Mouse (Mus musculus): Measurements from ENCODE around the gene Cdh3.
A peak's percentile ranks its signal among the peaks of the same experiment; 100 is the strongest.

Gene Cdh3

DNA sequence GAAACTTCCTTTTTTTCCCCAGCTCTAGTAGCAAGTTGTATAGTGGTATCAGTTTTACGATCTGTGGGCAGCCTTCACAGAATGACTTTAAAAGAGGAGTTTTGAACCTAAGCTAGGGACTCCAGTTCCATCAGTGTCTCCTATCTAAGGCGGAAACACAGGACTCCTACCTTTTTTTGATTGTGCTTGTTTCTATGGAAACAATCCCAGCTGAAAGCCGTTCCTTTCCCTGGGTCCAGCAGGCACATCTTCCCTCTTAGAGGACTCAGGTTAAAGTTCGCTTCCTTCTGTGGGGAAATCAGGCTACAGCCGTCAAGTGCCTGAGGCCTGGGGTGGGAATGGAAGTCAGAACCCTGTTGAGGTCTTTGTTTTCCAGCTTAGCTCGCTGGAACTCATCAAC is 16.0 kb downstream of the Cdh3 start:
- DNase-seq (ENCODE audit: extremely low read depth, insufficient read length, low spot score) = no peak

DNA sequence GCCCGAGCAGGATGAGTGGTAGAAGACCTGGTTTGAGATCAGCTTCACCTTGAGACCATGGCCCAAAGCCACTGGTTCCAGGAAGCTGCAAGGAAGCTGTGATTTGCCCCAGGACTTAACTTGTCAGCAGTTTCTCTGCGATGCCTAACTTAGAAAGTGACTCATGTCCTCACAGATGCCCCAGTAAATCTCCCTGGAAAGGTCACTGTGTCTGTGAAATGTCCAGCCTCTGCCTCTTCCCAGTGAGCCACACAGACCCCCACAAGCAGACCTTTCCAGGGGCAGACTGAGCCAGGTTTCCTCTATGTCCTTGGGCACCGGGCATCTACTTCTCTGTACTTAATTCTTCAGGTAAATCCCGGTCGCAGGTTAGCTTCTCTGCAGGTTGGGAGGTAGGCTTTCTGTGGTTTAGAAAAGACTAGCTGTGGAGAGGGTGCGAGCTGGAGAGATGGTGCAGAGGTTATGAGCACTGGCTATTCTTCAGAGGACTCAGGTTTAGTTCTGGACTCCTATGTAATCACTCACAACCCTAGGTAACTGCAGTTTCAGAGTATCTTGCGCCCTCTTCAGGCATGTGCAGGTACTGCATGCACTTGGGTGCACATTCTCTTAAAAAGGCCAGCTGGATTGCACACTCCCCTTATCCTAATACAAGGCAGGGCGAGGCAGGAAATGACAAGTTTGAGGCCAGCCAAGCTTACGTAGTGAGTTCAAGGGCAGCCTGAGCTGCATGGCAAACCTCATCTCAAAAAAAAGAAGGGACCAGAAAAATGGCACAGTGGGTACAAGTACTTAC is 16.7 kb downstream of the Cdh3 start:
- no peak for DNase-seq (ENCODE audit: extremely low read depth, insufficient read length, low spot score)

DNA sequence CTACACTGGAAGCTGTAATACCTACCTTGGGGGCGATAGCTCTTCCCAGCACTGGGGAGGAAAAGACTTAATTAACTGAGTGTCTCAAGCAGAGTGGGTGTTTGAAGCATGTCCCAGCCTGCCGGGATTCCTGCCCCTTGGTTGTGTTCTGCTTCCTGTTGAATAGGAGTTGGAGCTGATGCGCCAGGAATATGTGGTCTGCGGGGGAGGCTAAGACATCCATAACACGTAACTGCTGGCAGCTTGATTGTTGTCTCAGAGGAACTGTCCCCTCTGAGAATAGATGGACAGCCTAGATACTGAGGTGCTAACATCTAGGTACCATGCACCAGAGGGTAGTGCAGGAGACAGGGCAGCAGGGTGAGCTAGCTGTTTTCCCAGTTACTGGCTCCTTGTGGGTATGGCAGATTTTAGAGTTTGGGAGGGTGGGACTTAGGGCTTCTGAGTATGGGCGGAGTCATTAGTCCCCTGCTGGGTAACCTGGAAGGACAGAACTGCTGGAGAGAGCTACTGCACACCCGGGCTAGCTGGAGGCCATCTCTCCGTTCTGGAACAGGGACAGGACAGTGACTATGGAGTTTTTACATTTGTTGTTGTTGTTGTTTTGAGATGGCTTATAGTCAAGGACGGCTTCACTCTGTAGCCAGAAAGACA is 18.0 kb downstream of the Cdh3 start:
- DNase-seq (ENCODE audit: extremely low read depth, insufficient read length, low spot score) = no peak

DNA sequence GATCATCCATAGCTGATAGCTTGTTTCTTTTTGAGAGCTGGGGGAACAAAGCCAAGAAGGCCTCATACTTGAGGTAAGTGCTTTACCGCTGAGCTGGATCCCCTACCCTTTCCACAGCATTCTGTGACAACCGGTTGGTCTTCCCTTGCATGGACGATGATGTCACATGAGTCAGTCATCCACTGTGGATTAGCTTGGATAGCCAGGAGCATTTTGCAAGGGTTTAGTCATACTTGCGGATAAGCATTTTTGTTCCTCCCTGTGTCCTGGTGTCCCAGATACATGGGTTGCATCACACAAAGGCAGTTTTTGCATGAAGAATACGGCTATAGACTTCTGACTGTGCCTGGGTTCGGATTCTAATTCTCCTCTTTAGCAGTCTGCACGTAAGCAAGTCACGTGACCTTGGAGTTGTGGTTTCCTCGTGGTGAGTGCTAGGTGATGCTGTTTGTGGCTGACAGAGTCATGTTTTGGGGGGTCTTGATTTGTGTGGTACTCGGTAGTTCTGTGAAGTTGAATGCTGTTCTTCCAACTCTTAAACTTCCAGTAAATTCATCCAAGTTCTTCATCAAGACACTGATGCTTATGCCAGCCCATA is 19.3 kb downstream of the Cdh3 start:
- peak; percentile 84 for DNase-seq (ENCODE audit: extremely low read depth, insufficient read length, low spot score)

DNA sequence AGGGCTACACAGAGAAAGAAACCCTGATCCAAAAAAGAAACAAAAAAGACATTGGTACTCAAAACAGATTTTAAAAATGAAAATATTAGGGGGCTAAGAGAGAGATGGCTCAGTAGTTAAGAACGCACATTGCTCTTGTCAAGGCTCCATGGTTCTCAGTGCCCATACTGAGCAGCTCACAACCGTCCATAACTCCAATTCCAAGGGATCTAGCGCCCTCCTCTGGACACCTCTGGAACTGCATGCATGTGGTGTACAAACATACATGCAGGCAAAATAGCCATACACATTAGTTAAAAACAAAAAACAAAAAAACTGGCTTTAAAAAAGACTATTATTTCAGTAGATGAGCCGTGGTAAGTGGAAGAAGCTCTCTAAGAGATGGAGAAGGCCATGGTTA is 19.9 kb downstream of the Cdh3 start:
- DNase-seq (ENCODE audit: extremely low read depth, insufficient read length, low spot score) = no peak

DNA sequence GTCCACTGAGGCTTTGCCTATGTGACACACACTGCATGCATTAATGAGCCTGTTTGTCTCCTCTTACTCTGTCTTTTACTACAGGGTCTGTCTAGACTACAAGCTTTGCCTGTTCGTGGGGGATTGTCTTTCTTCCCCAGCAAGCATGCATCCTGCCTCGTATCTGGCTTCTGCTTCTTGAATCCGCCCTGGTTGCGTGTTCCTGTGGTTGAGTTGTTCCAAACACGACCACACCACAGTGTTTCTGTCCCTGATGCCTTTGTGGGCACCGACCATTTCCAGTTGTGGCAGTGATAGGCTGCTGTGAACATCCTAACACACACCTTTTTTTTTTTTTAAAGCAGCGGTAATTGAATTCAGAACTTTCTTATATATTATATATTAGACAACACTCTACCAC is 23.0 kb downstream of the Cdh3 start:
- DNase-seq (ENCODE audit: extremely low read depth, insufficient read length, low spot score) = no peak

DNA sequence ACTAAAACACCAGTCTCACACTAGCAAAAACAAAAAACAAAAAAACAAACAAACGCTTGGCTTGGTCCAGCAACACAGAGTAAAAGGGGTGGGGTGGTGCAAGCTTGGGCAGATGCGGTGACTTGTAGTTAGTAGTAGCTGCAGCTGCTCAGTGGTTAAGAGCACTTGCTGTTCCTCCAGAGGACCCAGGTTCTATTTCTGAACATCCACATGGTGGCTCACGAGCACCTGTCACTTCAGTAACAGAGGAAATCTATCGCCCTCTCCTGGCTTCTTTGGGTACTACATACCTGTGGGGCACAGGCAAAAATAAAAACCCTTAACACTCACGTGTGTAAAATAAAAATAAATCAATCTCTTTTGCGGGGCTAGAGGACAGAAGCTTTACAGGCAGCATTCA is 23.8 kb downstream of the Cdh3 start:
- peak; percentile 58 for DNase-seq (ENCODE audit: extremely low read depth, insufficient read length, low spot score)

DNA sequence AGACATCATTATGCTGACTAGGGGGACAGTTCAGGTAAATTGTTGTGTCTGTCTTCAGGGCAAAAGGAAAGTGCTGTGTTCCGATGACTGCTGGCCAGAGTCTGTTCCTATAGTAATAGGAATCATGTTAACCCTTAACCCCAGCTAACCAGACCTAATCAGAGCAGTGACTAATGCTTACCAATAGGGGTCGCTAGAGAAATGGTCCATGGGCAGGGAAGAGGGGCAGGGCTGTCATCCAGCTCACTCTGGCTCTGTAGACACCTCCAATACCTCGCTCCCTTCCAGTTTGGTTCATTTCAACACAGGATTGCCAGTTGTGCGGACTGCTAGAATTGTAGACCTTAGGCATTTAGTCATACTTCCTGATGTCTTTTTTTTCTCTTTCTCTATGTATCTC is 24.8 kb downstream of the Cdh3 start:
- no peak for DNase-seq (ENCODE audit: extremely low read depth, insufficient read length, low spot score)

DNA sequence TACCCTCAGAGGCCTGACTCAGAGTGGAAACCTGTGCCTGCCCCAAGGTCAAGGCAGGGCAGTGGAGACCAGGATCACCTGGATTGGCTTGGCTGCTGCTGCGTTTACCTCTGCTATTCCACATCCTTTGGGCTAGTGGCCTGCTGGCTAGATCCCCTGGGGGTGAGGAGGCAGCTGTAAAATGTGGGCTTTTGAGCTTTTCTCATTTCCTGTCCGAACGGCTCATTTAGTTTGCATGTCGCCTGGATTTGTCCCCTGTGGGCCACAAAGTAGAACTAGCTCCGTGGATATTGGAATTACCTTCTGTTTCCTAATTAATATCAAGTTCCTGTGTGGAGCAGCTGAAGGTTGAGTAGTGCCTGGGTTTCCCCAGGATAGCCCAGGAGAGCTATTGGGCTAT is 28.5 kb downstream of the Cdh3 start:
- DNase-seq (ENCODE audit: extremely low read depth, insufficient read length, low spot score) = no peak

DNA sequence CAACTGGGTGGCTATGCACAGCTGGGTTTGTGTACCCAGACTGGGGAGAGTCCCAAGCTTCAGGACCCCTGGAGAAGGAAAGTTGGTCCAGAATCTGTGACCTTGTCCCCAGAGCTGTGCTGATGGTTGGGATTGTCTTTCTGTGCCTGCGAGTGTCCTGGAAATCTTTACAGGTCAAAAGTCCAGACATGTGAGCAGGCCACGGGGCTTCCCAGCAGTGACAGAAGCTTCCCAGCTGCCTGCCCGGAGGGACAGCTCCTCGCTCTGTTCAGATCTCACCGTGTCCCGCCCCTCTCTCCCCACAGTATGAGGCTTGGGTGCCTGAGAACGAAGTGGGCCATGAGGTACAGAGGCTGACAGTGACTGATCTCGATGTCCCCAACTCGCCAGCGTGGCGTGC is 30.3 kb downstream of the Cdh3 start:
- no peak for DNase-seq (ENCODE audit: extremely low read depth, insufficient read length, low spot score)

DNA sequence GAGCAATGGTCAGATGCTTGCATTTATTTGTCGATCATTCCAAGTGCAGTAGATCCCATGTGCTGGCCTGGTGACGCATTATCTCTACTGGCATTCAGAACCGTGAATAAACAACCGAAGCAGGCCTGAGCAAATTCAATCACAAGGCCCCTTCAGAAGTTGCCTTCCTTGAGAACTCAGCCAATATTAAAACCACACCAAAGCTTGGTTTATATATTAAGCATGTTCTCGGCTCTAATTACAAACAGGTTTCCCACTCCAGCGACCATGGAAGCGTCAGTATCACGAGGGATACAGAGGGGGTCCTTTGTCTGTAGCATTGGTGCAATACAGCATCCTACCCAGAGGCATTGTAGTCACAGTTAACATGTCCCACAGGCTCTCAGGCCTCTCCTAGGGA is 32.4 kb downstream of the Cdh3 start:
- no peak for DNase-seq (ENCODE audit: extremely low read depth, insufficient read length, low spot score)

DNA sequence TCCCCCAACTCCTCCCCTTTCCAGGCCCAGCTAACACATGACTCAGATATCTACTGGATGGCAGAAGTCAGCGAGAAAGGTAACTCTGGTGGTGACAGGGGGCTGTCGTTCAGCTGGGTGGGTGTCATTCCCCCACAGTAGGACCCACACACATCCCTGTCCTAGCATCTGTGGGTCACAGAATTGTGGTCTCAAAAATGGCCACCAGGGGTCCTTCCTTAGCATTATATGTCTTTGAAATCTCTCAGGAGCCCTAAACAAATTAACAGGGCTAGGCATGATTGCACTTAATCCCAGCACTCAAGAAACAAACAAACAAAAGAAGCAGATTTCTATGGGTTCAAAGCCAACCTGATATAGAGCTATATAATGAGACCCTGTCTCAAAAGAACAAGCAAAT is 34.5 kb downstream of the Cdh3 start:
- DNase-seq (ENCODE audit: extremely low read depth, insufficient read length, low spot score) = no peak

DNA sequence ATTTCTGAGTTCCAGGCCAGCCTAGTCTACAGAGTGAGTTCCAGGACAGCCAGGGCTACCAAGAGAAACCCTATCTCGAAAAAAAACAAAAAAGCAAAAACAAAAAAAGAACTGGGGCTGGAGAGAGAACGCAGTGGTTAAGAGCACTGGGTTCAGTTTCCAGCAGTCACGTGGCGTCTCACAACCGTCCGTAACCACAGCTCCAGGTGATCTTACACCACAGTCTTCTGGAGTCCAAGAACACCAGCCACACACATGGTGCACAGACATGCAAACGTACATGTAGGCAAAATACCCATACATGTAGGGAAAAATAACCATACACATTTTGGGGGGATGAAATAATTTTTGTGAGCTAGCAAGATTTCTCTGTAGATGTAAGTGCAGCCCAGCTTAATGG is 36.1 kb downstream of the Cdh3 start:
- no peak for DNase-seq (ENCODE audit: extremely low read depth, insufficient read length, low spot score)

DNA sequence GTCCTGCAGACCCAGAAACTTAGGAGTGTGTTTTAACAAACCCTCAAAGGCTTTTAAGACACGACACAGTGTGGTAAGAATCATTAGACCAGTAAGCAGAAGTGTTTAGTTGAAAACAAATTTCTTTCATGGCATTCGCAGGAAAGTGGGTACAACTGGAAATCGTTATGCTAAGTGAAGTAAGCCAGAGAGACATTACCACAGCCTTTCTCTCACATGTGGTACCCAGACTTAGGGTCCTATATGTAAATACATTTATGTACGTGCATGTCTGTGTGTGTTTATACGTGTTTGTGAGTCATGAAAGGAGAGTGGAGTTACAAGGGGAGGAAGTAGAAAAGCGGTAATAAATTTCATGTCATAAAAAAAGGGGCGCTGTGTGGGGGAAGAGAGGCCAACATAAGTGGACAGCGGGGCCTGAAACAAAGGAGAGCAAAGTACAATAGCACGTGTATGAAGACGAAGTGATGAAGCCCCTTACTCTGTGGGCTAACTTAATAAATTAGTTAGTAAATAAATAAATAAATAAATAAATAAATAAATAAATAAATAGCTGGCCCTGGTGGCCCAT is 37.8 kb downstream of the Cdh3 start:
- DNase-seq (ENCODE audit: extremely low read depth, insufficient read length, low spot score) = no peak

DNA sequence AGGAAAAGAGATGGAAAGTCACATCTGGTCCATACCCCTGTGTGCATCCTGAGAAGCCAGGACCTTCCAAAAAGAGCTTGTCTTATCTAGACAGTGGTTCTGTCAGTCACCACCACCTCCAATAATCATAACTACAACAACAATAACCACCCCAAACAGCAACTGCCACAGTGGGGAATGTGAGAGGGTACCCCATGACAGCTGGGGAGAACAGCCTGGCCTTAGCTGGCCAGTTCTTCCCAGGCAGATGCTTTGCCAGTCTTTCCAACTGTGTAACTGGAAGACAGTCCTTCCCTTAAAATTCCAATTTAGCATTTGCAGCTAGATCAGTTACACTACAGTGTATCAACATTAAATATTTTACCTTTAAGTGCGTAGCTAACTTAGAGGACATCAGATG is 40.2 kb downstream of the Cdh3 start:
- DNase-seq (ENCODE audit: extremely low read depth, insufficient read length, low spot score) = no peak

DNA sequence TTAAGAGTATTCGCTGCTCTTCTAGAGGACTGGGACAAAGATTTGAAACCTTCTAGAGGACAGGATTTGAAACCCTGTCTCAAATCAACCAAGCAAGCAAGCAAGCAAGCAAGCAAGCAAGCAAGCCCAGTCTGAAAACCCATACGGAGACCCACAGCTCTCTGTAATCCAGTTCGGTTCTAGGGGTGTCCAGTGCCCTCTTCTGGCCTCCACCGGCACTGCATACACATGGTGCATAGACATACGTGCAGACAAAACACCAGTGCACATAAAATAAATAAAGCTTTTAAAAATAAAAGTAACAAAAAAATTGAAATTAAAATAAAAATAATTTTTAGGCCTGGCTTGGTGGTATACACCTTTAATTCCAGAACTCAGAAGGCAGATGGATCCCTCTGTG is 43.3 kb downstream of the Cdh3 start:
- no peak for DNase-seq (ENCODE audit: extremely low read depth, insufficient read length, low spot score)

DNA sequence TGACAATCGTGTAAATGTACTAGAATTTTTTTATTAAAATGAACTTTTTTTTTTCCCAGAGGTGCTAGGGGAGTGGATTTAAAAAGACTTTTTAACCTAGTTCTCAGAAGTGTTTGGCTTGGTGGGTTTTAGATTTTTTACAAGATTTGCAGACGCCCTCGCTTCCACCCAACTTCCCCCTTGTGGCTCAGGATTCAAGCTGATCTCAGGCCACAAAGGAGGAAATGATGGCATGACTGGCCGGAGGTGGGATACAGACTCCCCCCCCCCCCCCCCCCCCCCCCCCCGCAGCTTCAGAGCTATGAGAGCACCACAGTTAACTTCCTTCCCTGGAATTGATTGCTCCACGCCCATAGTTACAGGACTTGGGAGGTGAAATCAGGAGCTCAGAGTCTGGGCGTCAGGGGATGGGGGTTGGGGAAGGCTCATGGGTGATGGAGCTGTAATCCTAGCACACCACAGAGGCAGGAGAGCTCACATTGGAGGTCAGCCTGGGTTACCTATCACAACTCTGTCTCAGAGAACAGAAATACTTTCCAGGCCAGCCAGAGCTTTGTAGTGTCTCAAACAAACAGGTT is 45.5 kb downstream of the Cdh3 start:
- no peak for DNase-seq (ENCODE audit: extremely low read depth, insufficient read length, low spot score)

DNA sequence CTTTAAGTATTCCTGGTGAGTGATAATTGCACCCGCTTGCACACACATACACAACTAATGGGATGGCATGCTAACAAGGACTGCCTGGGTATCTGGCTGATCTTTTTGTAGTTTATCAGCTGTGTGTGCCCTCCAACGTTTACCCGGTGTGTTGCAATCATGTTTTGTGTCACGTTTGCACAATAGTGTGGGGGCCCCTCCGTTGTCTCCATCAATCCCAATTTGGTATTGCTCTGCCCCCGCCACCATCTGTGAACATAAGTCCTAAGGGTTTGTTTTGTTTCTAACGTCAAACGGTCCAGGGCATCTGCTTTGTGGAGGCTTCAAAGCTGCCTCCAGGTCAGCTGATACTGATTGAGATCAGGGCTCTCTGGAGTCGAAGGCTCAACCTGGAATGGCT is 49.2 kb downstream of the Cdh3 start:
- no peak for DNase-seq (ENCODE audit: extremely low read depth, insufficient read length, low spot score)

DNA sequence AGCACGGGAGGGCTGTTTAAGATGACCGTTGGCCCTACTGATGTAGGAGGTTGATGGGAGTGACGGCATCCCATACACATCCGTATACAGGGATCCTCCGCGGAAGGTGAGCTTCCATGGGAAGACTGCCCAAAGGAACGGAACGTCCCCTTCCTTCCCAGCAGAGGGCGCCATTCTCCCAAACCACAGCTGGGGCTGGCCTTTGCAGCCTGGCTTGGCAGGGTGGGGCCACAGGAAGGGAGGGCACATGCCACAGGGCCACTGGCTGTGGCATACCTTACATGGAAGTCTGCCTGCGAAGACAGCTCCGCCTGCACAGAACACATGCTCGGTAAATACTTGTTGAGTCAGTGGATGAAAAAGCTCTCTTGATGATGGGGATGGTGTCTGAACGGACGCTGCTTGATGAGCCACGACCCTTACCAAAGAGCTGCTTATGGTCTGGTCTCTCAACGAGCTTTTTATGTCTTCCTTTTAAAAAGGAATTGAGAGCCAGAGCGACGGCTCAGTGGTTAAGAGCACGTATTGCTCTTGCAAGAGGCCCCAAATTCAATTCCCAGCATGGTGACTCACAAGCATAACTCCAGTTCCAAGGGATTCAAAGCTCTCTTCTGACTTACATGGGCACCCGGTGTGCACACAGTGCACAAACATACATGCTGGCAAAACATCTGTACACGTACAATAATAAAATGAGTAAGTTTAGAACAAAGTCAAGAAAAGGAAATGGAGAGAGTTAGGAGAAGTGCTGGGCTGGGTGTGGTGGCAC is 50.6 kb downstream of the Cdh3 start:
- DNase-seq (ENCODE audit: extremely low read depth, insufficient read length, low spot score) = peak; percentile 87

DNA sequence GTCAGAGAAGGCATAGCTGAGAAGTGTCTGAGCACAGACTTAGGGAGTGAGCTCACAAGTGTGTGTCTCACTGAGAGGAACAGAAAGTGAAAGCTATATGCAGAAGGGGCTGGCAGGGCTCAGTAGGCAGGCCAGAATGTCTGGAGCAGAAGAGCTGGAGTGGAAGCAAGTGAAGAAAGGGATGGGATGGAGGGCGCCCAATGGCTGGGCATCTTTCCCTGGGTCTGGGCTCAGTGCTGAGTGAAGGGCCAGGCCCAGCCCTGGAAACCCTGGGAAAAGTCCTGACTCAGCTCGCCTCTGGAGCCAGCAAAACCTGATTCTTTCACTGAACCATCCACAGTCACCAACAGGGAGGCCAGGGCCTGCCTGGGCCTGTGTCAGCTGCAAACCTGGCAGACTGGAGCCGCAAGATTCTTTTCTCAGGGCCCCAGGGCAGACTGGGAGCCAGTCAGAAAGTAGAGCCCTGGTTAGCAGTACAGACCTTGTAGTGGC is 53.0 kb downstream of the Cdh3 start:
- DNase-seq (ENCODE audit: extremely low read depth, insufficient read length, low spot score) = peak; percentile 55

DNA sequence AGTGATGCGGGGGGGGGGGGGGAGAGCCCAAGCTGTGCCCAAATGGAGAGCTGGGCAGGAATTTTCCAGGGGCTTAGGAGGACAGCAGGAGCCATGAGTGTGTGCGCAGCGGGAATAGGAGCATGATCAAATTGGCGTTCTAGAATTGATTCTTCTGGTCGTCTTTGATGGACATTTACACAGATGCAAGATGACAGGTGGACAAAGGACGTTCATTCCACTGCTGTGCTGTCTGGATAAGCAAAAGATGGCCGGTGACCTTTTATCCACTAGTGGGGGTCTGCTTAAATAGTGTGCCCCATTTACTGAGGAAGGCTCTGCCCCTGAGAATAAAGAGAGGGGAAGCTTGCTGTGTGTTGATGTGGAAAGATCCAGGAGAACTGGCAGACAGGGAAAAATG is 58.3 kb downstream of the Cdh3 start:
- no peak for DNase-seq (ENCODE audit: extremely low read depth, insufficient read length, low spot score)
